Mouse (Mus musculus): ENCODE data around the gene 4921509C19Rik. TPM values are rescaled to one million over a fixed set of nuclear protein-coding genes. Genes with fewer than 3 reads are reported as not detected.
"Not testable (repeated sequence)": the region's sequence is repeated elsewhere in the genome, so short reads cannot be mapped to it uniquely, and the experiment has no call there.

The 4921509C19Rik gene
- polyA plus RNA-seq, 1 experiment from 2014 or later: not detected

GRCm38 (mm10) chr2:151494035-151494803, 18.3 kb upstream of the 4921509C19Rik start, which contains the start of gene Nsfl1c:
Gene Nsfl1c (plus strand): TSS chr2:151494182.
- under 1% methylated on average over 62 of the region's 73 CpGs for WGBS
- H3K4me2 ChIP-seq (ENCODE audit: low read depth, low read length): peak within 1 kb of the TSS; percentile 59
- peak within 1 kb of the TSS; percentile 82 for H3K4me3 ChIP-seq (ENCODE audit: low read depth, low read length)
- H3K27me3 ChIP-seq (ENCODE audit: control insufficient read depth, insufficient read depth, low read length): no peaks in the 10 kb centered on the region
- peak; percentile 100 for ATAC-seq (ENCODE audit: low read depth)
- peaks cover 15% of the 10 kb centered on the region for H3K4me1 ChIP-seq (ENCODE audit: control insufficient read depth, insufficient read depth, low read length)
- no peak within 1 kb of the TSS for H3K27ac ChIP-seq (ENCODE audit: low read depth, low read length)
- no peaks in the 10 kb centered on the region for H3K9me3 ChIP-seq (ENCODE audit: control insufficient read depth, low read length)
- H3K9ac ChIP-seq (replicated peaks; ENCODE audit: low read depth, low read length): peak within 1 kb of the TSS; percentile 85
- peaks cover 7% of the 10 kb centered on the region; the same call in 1 of the 2 replicates for H3K36me3 ChIP-seq (ENCODE audit: control insufficient read depth, insufficient read depth, low read length)

GRCm38 (mm10) chr2:151486496-151486895, 10.5 kb upstream of the 4921509C19Rik start:
- no peaks in the 10 kb centered on the region for H3K36me3 ChIP-seq (ENCODE audit: control insufficient read depth, insufficient read depth, low read length)
- no peak overlapping the region for H3K9ac ChIP-seq (replicated peaks; ENCODE audit: low read depth, low read length)
- no peak for ATAC-seq (ENCODE audit: low read depth)
- H3K9me3 ChIP-seq (ENCODE audit: control insufficient read depth, low read length): no peaks in the 10 kb centered on the region
- no peaks in the 10 kb centered on the region for H3K27me3 ChIP-seq (ENCODE audit: control insufficient read depth, insufficient read depth, low read length)
- no peak overlapping the region for H3K4me3 ChIP-seq (ENCODE audit: low read depth, low read length)
- H3K4me2 ChIP-seq (ENCODE audit: low read depth, low read length): no peak overlapping the region
- no peaks in the 10 kb centered on the region for H3K4me1 ChIP-seq (ENCODE audit: control insufficient read depth, insufficient read depth, low read length)
- H3K27ac ChIP-seq (ENCODE audit: low read depth, low read length): no peak overlapping the region

- not testable (repeated sequence) for H3K4me1 ChIP-seq (ENCODE audit: control insufficient read depth, insufficient read depth, low read length); H3K27me3 ChIP-seq (ENCODE audit: control insufficient read depth, insufficient read depth, low read length); H3K9me3 ChIP-seq (ENCODE audit: control insufficient read depth, low read length); H3K36me3 ChIP-seq (ENCODE audit: control insufficient read depth, insufficient read depth, low read length); H3K27ac ChIP-seq (ENCODE audit: low read depth, low read length); H3K4me2 ChIP-seq (ENCODE audit: low read depth, low read length); ATAC-seq (ENCODE audit: low read depth); H3K4me3 ChIP-seq (ENCODE audit: low read depth, low read length); H3K9ac ChIP-seq (replicated peaks; ENCODE audit: low read depth, low read length)
- 72% methylated on average over 4 of the region's 4 CpGs for WGBS
These were observed 41.0 kb downstream of the 4921509C19Rik start for GRCm38 (mm10) chr2:151434971-151435370.

- H3K36me3 ChIP-seq (ENCODE audit: control insufficient read depth, insufficient read depth, low read length); H3K9ac ChIP-seq (replicated peaks; ENCODE audit: low read depth, low read length); ATAC-seq (ENCODE audit: low read depth); H3K4me1 ChIP-seq (ENCODE audit: control insufficient read depth, insufficient read depth, low read length); H3K4me3 ChIP-seq (ENCODE audit: low read depth, low read length); H3K9me3 ChIP-seq (ENCODE audit: control insufficient read depth, low read length); H3K27ac ChIP-seq (ENCODE audit: low read depth, low read length); H3K27me3 ChIP-seq (ENCODE audit: control insufficient read depth, insufficient read depth, low read length); H3K4me2 ChIP-seq (ENCODE audit: low read depth, low read length): not testable (repeated sequence)
- 53% methylated on average over 4 of the region's 4 CpGs for WGBS
These were observed 41.8 kb downstream of the 4921509C19Rik start for GRCm38 (mm10) chr2:151434203-151434602.

Other genes starting within 250 kb of the 4921509C19Rik start
- 264 and 265 TPM in 2 replicates for gene Nsfl1c, start 18.0 kb upstream of the 4921509C19Rik start, polyA plus RNA-seq (2014; fragmentation: Nextera tagmentation; extraction: Ambion mirVana)
- 618 and 641 TPM in 2 replicates for gene Fkbp1a, start 66.3 kb upstream of the 4921509C19Rik start, polyA plus RNA-seq (2014; fragmentation: Nextera tagmentation; extraction: Ambion mirVana)
- 0.72 and 1.1 TPM in 2 replicates for gene Sdcbp2, start 96.5 kb upstream of the 4921509C19Rik start, polyA plus RNA-seq (2014; fragmentation: Nextera tagmentation; extraction: Ambion mirVana)
- 29.7 and 33.1 TPM in 2 replicates for gene Snph, start 156.4 kb upstream of the 4921509C19Rik start, polyA plus RNA-seq (2014; fragmentation: Nextera tagmentation; extraction: Ambion mirVana)
- gene Rad21l, start 192.4 kb upstream of the 4921509C19Rik start, polyA plus RNA-seq (2014; fragmentation: Nextera tagmentation; extraction: Ambion mirVana): 0.15 and 0.40 TPM in 2 replicates
- 23.4 and 26.7 TPM in 2 replicates for gene Tmem74b, start 225.9 kb upstream of the 4921509C19Rik start, polyA plus RNA-seq (2014; fragmentation: Nextera tagmentation; extraction: Ambion mirVana)